Mouse (Mus musculus) liver, embryonic 14.5 days (tissue): Measurements from ENCODE around the gene Zbbx.

ENCODE experiments used
- CTCF ChIP-seq: IDR thresholded peaks from 2 replicates; pipeline ENCODE4 v1.5.1; 2016; ENCODE audit warnings: antibody characterized with exemption, low read depth, control low read depth
- EP300 ChIP-seq: IDR thresholded peaks from 2 replicates; pipeline ENCODE4 v1.6.1; 2016; ENCODE audit warnings: antibody characterized with exemption, low read depth

GRCm38 (mm10) chr3:75085762-75086161, 79.1 kb downstream of the Zbbx start:
- TF ChIP-seq CTCF = no peak
- no peak for TF ChIP-seq EP300
